Mouse (Mus musculus) liver, embryonic 11.5 days (tissue): ENCODE data around the gene Mre11a. TPM values are rescaled to one million over a fixed set of nuclear protein-coding genes. Genes with fewer than 3 reads are reported as not detected.
A peak's percentile ranks its signal among the peaks of the same experiment; 100 is the strongest.

Source experiments
- ATAC-seq: fragments of 200-750 bp; cut with Nextera tagmentation; replicated peaks from 2 replicates; pipeline ENCODE4 v1.8.0; 2017; ENCODE audit warnings: moderate number of reproducible peaks, mild to moderate bottlenecking, moderate TSS enrichment, moderate library complexity; ENCODE audit not compliant: low FRiP score
- DNase-seq: peaks from one replicate; pipeline ENCODE4 v3.0.0-alpha.2; 2017; ENCODE audit warnings: low spot score
- H3K27ac ChIP-seq: fragments of 300-500 bp; sonication (generic); 2 replicates; pipeline ENCODE4 v1.5.1; 2014; ENCODE audit warnings: mild to moderate bottlenecking, low read depth, low read length, control low read depth
- H3K27me3 ChIP-seq: fragments of 300-500 bp; sonication (generic); replicated peaks from 2 replicates; pipeline ENCODE4 v1.6.1; 2014; ENCODE audit warnings: low read length, mixed read lengths; ENCODE audit not compliant: control insufficient read depth, insufficient read depth
- H3K36me3 ChIP-seq: fragments of 300-500 bp; sonication (generic); 2 replicates; pipeline ENCODE4 v1.6.1; 2014; ENCODE audit warnings: mild to moderate bottlenecking, low read length, moderate library complexity, mixed read lengths; ENCODE audit not compliant: control insufficient read depth, insufficient read depth
- H3K4me1 ChIP-seq: fragments of 300-500 bp; sonication (generic); replicated peaks from 2 replicates; pipeline ENCODE4 v1.6.1; 2014; ENCODE audit warnings: low read length, mixed read lengths; ENCODE audit not compliant: control insufficient read depth, insufficient read depth
- H3K4me2 ChIP-seq: fragments of 300-500 bp; sonication (generic); 2 replicates; pipeline ENCODE4 v1.6.1; 2014; ENCODE audit warnings: mild to moderate bottlenecking, control low read depth, moderate library complexity
- H3K4me3 ChIP-seq: fragments of 300-500 bp; sonication (generic); 2 replicates; pipeline ENCODE4 v1.5.1; 2014; ENCODE audit warnings: low read depth, low read length, control low read depth
- H3K9ac ChIP-seq: fragments of 300-500 bp; sonication (generic); 2 replicates; pipeline ENCODE4 v1.6.1; 2014; ENCODE audit warnings: low read depth, low read length, control low read depth
- H3K9me3 ChIP-seq: fragments of 300-500 bp; sonication (generic); 2 replicates; pipeline ENCODE4 v1.6.1; 2016; ENCODE audit warnings: low read length, inconsistent platforms, mixed read lengths; ENCODE audit not compliant: control insufficient read depth
- WGBS: fragments of 180-500 bp; shearing (Covaris S2); extraction: QIAGEN DNeasy Blood & Tissue Kit; methylation state at CpG from one replicate; pipeline ENCODE4 v1.1.7; 2014; 5-methylcytosine and 5-hydroxymethylcytosine counted together
- polyA plus RNA-seq: library from polyadenylated mRNA; unstranded; fragments of >200 nt; fragmentation: Nextera tagmentation; extraction: Ambion mirVana; gene quantifications from 2 replicates; pipeline ENCODE4 v1.2.1, GENCODE M21; 2014

Gene Mre11a
- 33.5 and 41.9 TPM in 2 replicates for polyA plus RNA-seq

- DNase-seq (peak; percentile 87), ATAC-seq (peak; percentile 97)
- peak within 1 kb of the TSS; percentile 84 for H3K27ac ChIP-seq
- 0 out of 2 replicates have a peak, but pooled peaks cover 5% of the 10 kb centered on the region for H3K4me1 ChIP-seq
- H3K4me2 ChIP-seq, result peak within 1 kb of the TSS; percentile 73
- H3K27me3 ChIP-seq, result no peaks in the 10 kb centered on the region
- H3K9ac ChIP-seq, result peak within 1 kb of the TSS; percentile 92
- H3K4me3 ChIP-seq, result peak within 1 kb of the TSS; percentile 74
- WGBS, result under 1% methylated on average over 62 of the region's 62 CpGs
- H3K36me3 ChIP-seq, result peaks cover 32% of the 10 kb centered on the region
- H3K9me3 ChIP-seq, result no peaks in the 10 kb centered on the region
These were observed at the start of gene Mre11a, which contains the start of gene Ankrd49 for GRCm38 (mm10) chr9:14784039-14785002. Mre11a (plus strand) TSS chr9:14784654. Ankrd49 (minus strand) TSS chr9:14784856.

- no peak for DNase-seq
- ATAC-seq, result no peak
- Histone ChIP-seq H3K4me2 (no peak overlapping the region), H3K4me3 (no peak overlapping the region), H3K9me3 (no peaks in the 10 kb centered on the region), H3K27ac (no peak overlapping the region), H3K27me3 (no peaks in the 10 kb centered on the region), H3K9ac (no peak overlapping the region), H3K36me3 (no peaks in the 10 kb centered on the region), H3K4me1 (no peaks in the 10 kb centered on the region)
- WGBS, result 67% methylated on average over 4 of the region's 4 CpGs
These were observed 44.8 kb upstream of the Mre11a start for GRCm38 (mm10) chr9:14739498-14740150.

- Histone ChIP-seq H3K4me3 (no peak within 1 kb of the TSS), H3K9me3 (no peaks in the 10 kb centered on the region), H3K27ac (no peak within 1 kb of the TSS), H3K9ac (no peak within 1 kb of the TSS), H3K4me1 (no peaks in the 10 kb centered on the region), H3K27me3 (no peaks in the 10 kb centered on the region), H3K36me3 (no peaks in the 10 kb centered on the region), H3K4me2 (no peak within 1 kb of the TSS)
- no peak for ATAC-seq
- 74% methylated on average over 19 of the region's 19 CpGs for WGBS
- no peak for DNase-seq
These were observed 44.1 kb upstream of the Mre11a start, which contains the start of gene Piwil4 for GRCm38 (mm10) chr9:14740151-14740924. Piwil4 (minus strand) TSS chr9:14740733.

- WGBS, result 53% methylated on average over 42 of the region's 42 CpGs
- Histone ChIP-seq H3K36me3 (no peaks in the 10 kb centered on the region), H3K9me3 (no peaks in the 10 kb centered on the region), H3K4me2 (peak overlapping the region; percentile 92), H3K4me3 (peak overlapping the region; percentile 55), H3K27ac (no peak overlapping the region), H3K4me1 (peaks cover 6% of the 10 kb centered on the region; the same call in 1 of the 2 replicates), H3K9ac (peak overlapping the region; percentile 55), H3K27me3 (peaks cover 17% of the 10 kb centered on the region)
- ATAC-seq (peak; percentile 21; the same call in 1 of the 2 replicates), DNase-seq (no peak)
These were observed 33.5 kb upstream of the Mre11a start for GRCm38 (mm10) chr9:14750901-14751502.

GRCm38 (mm10) chr9:14751503-14752000 lies 32.9 kb upstream of the Mre11a start:
- no peak overlapping the region for H3K27ac ChIP-seq
- H3K9me3 ChIP-seq, result no peaks in the 10 kb centered on the region
- peak overlapping the region; percentile 55 for H3K9ac ChIP-seq
- H3K36me3 ChIP-seq, result no peaks in the 10 kb centered on the region
- peak overlapping the region; percentile 55 for H3K4me3 ChIP-seq
- H3K4me2 ChIP-seq, result peak overlapping the region; percentile 92
- DNase-seq, result peak; percentile 66
- H3K27me3 ChIP-seq, result peaks cover 17% of the 10 kb centered on the region
- peak; percentile 48 for ATAC-seq
- peaks cover 6% of the 10 kb centered on the region; the same call in 1 of the 2 replicates for H3K4me1 ChIP-seq
- 2% methylated on average over 50 of the region's 50 CpGs for WGBS

- Histone ChIP-seq H3K4me2 (peak within 1 kb of the TSS; percentile 92), H3K36me3 (no peaks in the 10 kb centered on the region), H3K4me1 (peaks cover 6% of the 10 kb centered on the region; the same call in 1 of the 2 replicates), H3K4me3 (peak within 1 kb of the TSS; percentile 55), H3K9ac (peak within 1 kb of the TSS; percentile 55), H3K27ac (no peak within 1 kb of the TSS), H3K9me3 (no peaks in the 10 kb centered on the region), H3K27me3 (peaks cover 17% of the 10 kb centered on the region)
- no peak for DNase-seq
- peak; percentile 74 for ATAC-seq
- WGBS, result 0% methylated on average over 26 of the region's 28 CpGs
These were observed 32.4 kb upstream of the Mre11a start, which contains the start of gene Fut4 for GRCm38 (mm10) chr9:14752001-14752522. Fut4 (minus strand) TSS chr9:14752393.

GRCm38 (mm10) chr9:14753947-14754346 lies 30.5 kb upstream of the Mre11a start:
- Histone ChIP-seq H3K9me3 (no peaks in the 10 kb centered on the region), H3K36me3 (no peaks in the 10 kb centered on the region), H3K27me3 (peaks cover 17% of the 10 kb centered on the region), H3K27ac (no peak overlapping the region), H3K9ac (no peak overlapping the region), H3K4me3 (no peak overlapping the region), H3K4me2 (no peak overlapping the region), H3K4me1 (peaks cover 6% of the 10 kb centered on the region; the same call in 1 of the 2 replicates)
- no peak for ATAC-seq
- DNase-seq, result no peak
